Mouse (Mus musculus) retina, postnatal 7 days (tissue): ENCODE measurements around the gene Btbd7.
A peak's percentile ranks its signal among the peaks of the same experiment; 100 is the strongest.

ENCODE experiments used
- DNase-seq: peaks from one replicate; pipeline ENCODE4 v3.0.0-alpha.2; 2012; ENCODE audit warnings: low read depth, low spot score

Btbd7 gene

DNA sequence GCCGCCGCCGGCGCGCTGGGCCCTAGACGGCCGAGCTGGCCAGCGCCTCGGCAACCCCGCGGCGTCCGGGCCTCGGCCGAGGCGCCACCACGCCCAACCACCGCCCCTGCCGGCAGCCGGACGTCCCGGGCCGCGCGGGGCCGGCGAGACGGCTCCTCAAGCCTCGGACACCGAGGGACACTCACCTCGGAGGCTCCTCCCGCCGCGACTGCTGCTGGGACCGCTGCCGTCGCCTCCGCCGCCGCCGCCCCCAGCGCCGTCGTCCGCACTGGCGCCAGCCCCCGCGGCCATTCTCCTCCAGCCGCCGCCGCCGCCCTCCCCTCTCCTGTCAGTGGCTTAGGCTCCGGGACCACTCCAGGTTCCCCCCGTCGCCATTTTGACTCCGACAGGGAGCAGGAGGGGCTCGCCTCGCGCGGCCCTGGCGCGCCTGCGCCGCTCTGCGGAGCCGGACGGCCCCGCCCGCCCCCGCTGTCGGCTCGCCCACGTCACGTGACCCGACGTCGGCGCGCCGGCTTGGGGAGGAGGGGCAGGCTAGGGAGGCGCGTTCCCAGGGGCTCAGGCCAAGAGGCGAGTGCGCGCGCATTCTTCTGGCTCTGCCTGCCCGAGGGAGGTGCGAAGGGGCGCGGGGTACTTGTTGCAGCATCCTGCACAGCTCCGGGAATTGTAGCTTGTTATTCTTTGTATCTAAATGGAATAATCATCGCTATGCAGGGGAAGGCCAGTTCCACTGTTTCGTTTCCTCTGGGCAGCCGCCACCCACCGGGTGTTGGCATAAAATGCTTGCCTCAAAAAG lies at the start of gene Btbd7:
Btbd7 (minus strand) TSS at position 441 of the 793 bp plus-strand sequence.
- DNase-seq, result peak; percentile 97

DNA sequence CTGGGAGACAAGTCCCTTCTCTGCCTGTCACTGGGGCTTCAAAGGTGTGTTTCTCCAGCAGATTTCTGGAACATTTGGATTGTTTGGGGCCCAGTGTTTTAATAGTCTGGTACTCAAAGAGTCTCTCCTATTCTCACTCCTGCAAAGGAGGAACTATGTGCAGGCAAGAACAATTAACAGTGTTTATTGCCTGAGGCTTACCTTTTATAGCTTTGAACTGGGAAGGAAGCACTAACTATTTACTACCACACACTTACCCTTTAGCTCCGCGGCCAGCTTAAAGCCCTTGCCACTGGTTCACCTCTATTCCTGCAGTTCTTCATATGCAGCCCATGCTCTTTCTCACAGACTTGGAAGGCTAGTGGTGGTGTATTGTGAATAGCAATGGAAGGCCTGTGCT lies 37.8 kb upstream of the Btbd7 start:
- no peak for DNase-seq

DNA sequence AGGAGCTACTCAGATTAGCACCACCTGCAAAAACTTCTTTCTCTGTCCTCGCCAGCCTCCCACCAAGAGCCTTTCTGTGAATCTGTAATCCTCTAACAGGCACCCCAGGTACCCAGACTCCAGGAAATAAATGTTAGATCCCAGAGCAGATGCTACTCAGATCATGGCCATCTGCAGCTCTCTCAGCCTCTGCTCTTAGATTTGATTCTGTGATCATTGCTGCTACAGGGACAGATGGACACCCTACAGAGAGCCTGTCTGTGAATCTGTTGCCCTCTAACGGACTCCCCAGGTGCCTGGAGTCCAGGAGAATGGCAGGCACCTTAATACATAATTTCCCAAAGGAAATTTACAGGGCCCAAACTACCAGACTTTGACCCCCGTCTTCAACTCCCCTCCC lies 29.9 kb upstream of the Btbd7 start:
- no peak for DNase-seq

DNA sequence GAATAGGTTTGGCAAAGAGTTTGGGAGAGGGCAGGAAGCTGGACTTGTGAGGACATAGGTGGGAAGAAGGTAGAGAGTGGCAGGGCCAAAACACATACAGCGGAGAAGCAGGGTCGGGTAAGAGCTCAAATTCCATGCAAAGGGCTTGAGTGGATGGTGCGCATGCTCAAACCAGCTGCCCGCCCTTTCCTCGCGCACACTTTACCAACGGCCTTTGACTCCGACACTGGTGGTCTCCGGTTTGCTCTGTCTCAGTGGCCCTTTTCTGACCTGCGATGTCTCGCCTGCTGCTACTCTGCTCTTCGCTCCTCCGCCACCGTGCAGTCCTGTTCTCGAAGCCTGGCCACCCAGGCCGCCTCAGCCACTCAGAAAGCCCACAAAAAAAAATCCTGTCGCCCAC lies 20.8 kb upstream of the Btbd7 start, which contains the start of gene Cox8c:
Cox8c (plus strand) TSS at position 226 of the 400 bp plus-strand sequence.
- no peak for DNase-seq

DNA sequence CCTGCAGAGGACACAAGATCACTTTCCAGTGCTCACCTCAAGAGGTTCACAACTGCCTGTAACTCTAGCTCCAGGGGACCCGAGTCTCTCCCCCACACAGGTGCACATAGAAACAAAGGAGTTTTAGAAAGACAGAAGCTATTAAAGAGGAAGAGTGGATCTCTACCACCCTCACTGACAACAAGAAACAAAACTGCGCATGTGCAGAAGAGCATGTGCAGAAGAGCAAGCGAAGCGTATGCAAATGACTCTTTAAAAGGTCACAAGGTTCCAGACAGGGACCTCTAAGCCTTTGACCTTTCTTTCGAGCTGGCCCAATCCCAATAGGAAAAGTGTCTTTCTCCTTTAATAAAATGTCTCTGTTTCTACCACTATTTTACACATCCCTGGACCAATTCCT lies 10.3 kb upstream of the Btbd7 start:
- DNase-seq, result no peak

DNA sequence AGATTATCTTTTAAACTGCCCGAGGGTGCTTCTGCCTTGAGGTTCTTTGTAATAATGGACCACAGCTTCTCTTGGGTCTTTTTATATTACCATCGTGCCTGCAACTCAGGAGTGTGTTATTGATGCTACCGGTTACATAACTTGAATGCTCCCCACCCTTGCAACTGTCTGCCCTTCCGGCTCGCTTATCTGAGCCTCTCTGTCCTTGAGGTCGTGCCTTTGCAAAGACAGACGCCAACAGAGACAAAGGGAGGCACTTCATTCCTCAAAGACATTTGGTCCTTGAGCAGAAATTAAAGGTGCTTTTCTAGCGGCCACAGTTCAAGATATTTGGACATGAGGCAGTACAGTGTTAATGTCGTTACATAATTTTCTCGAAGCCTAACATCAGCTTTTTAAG lies 9.1 kb upstream of the Btbd7 start:
- DNase-seq, result no peak

DNA sequence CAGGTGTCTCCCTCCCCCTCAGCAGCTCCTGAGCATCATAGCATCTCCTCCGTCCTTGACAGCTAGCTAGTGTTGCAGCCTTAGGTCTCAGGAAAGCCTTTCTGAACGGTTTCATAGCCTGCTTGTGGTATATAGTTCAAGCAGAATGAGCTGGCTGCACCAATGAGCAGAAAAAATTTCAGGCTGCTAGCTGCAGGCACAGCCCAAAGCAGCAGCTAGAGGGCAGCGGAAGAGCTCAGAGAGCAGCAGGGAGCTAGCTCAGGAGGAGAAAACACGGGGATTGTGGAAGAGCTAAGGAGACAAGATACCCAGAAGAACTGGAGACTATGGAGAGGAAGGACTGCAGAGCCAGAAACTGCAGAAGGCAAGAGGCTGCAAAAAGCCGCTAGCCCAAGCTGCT lies 7.5 kb upstream of the Btbd7 start:
- peak; percentile 25 for DNase-seq

DNA sequence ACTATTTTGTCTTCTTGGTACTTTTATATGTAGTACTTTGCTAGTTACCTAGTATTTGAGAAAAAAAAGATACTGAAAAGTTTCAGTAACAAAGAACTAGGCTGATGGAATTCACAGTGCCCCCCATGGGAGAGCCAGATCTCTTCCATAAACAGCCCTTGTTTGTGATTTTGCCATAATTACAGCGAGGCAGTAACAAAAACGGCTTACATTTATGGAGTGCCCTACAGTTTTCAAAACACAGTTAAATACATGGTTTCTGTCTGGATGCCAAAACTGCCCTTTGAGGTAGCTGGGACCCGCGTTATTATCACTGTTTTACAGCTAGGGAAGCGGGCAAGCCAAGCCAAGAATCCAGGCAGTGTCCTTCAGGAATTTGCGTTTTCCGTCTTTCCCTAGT lies 630 bp upstream of the Btbd7 start:
- no peak for DNase-seq

DNA sequence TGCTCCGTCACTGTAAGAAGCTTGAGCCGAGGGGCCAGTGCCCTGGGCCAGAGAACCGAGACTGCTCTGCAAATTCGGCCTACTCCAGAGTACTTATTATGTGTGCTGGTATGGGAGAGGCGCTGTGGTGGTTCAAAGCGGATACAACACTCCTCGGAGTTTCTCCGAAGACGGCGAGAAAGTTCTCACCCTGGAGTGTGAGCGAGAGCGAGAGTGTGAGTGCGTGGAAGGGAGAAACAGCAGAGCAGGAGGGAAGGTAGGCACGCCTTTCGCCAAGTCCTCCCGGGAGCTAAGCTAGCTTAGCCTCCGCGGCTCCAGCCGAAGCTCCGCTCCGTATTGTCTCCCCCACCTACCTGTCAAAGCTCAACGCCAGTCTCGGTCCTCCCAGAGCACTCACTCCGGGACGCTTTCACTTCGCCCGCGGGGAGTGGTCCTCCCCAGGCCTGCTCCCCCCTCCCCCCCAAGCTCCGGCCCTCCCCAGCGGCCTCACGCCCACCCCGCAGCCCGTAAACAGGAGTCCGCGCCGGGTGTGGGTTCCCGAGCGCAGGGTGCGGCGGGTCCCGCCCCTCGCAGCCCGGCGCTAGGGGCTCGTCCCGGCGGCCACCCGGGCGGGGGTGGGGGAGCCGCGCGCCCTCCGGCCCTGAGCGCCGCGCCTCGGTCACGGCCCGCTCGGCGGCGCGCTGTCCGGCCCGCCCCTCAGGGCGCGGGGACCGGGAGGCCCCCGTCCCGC lies 805 bp downstream of the Btbd7 start:
- peak; percentile 39 for DNase-seq

DNA sequence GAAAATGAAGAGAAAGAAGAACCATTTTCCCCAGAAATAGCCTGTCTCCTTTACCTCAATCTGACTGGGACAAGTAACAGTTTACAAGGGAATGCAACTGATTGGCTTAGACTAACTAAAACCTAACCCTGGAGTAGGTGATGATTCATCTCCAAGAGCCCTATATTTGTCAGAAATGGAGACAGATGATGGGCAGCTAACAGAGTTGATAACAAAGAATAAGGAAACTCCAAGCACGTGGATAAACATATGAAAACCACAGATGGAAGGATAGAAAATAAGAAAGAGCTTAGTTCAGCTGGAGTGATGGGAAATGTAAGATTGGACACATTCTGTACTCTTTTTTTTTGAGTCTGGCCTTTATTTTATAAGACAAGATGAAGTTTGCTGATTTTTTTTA lies 7.7 kb downstream of the Btbd7 start:
- no peak for DNase-seq

DNA sequence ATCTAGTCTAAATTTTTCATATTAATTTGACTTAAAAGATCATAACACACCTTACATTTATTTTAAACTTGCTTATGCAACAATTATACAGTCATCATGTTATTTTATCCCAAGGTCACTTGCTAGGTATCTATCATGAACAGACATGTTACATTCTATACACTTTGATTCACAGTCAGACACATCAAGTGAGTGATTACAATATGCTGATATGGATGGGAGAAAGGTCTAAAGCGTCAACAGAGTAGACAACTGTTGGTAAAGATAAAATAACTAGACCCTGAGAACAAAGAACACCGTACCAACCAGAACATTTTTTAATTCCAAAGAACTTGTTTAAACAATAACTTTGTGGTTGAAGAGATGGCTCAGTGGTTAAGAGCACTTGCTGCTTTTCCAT lies 8.5 kb downstream of the Btbd7 start:
- no peak for DNase-seq

DNA sequence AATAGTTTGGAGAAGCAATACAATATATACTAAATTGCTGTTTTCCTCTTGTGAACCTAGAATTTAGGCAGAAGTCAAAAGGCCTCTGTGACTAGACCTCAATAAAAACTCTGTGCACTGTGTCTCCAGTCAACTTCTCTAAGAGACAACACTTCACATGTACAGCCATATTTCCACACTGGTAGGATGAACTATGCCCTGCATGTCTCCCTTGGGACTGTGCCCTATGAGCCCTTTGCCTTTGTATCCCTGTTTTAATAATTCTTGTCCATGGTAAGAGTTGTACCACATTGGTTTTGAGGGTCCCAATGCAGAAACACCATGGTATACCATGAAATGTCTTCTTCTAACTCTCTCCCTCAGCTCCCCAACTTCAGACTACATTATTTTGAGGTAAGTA lies 17.5 kb downstream of the Btbd7 start:
- no peak for DNase-seq

DNA sequence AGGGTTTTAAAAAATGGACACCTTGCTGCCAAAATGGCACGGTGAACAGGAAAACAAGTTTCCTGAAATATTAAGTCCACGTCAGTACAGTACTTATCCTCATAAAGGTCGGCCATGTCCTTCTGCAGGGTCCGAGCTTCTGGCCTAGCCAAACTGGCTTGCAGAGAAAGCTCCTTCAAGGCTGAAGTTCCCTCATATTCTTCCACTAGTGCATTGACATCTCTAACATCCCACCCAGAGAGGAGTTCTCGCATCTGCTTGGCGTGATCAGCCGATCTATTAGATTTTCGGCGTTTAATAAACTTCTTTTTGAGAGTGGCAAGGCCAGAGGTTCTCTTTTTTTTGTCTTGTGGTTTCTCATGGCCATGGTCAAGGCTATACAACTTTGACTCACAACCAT lies 40.0 kb downstream of the Btbd7 start:
- no peak for DNase-seq

DNA sequence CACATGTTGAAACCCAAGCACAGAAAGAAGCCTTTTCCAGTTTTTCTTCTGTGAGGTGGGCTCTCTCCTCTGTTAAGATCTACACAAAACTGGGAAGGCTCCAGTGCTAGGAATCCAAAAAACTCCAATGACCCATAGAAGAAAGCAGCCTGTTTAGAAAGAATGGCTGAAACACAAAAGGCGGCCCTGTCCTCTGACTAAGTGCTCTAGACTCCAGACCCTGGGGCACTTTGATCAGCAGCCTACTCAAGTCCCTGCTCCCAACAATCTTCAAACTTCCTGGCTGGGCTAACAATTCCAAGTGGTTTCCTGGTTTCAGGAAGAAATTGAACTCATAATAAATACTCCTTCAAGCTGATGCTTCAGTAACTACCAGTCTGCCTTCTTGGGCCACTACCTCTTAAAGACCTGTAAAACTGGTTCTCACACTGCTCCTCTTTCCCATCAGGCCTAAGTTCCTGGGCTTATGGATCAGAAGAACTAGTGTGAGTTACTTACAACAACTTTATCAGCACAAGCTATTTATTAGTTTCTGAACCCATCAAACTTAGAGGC lies 45.4 kb downstream of the Btbd7 start:
- no peak for DNase-seq

DNA sequence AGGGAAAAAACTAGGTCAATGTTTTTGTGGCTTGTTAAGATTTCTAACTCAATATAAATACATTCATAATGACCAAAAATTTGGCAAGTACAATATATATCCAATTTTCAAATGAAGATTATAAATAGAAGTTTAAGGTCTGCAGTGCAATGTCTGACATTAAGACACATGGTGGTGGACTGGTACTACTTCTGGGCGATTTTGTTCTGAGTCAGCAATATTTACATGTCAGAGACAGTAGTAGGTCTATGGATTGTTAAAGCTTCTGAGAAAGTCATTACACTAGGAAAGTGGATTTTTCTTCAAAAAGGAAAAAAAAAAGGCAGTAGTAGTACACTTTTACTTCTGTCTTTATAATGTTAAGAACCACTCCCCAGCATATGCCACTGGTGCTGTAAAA lies 46.4 kb downstream of the Btbd7 start:
- no peak for DNase-seq

DNA sequence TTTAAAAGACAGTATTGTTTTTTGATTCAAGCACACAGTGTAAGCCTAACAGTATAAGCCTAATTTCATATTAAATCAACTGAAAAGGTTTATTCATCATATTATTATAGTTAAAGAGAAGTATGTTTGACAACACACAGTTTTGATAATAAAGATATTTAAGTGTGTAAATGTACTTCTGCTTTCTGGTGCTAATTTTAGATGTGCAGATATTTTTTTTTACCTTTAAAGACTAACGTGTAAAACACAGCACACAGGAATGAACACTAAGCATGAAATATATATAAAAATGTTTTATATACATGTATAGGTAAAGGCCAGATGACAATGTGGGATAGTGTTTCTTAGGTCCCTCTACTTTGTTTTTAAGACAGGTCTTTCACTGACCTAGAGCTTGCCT lies 51.2 kb downstream of the Btbd7 start:
- no peak for DNase-seq

DNA sequence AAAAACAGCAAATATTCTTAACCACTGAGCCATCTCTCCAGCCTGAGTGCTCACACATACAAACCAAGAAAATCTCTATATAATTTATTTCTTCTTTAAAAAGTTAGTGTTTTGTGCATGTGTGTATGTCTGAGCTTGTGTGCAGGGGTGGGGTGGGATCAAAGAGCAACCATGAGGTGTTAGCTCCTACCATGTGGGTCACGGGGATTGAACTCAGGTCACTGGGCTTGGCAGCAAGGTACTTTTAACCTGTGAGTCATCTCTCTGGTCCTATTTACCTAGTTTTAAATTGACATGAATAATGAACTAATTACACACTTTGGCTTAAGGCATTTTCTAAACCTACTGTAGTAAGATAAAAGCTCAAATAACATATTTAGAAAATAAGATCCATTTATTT lies 51.9 kb downstream of the Btbd7 start:
- DNase-seq, result no peak

DNA sequence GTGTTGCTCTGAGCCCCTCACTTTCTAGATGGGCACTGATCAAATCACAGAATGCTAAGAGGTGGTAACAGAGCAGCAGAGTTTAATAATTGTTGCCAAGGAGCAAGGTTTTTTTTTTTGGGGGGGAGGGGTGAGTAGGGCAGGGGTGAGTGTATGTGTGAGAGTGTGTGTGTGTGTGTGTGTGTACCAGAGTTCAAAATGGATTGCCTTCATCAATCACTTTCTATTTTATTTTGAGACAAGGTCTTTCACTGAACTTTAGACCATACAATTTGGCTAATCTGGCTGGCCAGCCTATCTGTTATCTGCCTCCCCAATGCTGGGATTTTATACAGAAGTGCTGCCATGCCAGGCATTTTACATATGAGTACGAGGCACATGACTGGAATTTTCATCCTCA lies 63.4 kb downstream of the Btbd7 start:
- DNase-seq, result no peak

DNA sequence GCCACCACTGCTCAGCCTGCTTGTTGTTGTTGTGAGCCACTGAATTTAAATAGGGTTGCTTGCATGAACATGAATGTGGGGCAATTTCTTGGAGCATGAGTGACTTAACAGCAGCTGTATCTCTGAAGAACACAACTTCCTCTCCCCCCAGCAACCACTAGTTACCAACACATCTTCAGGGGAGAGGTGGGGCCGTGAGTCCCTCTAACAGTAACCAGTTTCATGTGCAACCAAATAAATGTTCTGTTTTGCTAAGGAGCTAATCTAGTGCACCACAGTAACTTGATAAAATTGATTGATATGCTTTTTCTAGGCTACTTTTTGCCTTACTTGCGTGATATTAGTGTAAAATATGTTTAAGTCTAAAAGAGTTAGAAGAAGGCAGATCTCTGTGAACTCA lies 78.7 kb downstream of the Btbd7 start:
- no peak for DNase-seq

DNA sequence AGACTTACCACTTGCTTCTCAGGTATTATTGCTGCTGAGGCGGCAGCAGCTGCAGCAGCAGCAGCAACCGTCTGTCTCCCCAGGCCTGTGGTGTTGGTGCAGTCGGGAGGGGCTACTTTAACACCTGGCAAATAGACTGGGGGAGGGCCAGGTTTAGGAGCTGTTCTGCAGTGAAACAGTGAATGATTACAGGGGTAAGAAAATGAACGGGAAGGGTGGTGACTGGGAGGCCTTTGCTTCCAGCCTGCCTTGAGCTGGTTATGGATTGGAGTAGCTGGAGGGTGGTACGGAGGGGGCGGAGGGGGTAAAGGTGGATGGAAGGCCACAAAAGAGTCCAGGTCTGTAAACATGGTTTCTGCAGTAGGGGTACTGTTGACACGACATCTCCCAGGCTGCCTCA lies 90.3 kb downstream of the Btbd7 start:
- no peak for DNase-seq

DNA sequence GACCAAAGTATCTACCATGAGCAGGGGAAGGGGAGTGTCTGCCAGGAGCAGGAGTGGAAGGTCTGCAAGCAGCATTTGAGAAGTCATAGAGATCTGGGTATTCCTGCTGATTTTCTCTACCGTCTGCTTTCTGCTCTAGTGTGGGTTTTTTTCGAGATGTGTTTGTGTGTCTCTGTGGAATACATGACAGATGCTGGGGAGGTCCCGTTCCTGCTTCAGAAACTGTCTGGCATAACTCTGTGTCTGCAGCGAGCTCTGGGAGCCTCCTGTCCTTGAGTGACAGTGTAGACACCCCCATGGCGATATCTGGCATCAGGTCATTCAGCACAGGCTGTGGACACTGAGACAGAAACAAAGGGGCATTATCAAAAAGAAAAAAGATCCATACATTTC lies 92.7 kb downstream of the Btbd7 start:
- no peak for DNase-seq

DNA sequence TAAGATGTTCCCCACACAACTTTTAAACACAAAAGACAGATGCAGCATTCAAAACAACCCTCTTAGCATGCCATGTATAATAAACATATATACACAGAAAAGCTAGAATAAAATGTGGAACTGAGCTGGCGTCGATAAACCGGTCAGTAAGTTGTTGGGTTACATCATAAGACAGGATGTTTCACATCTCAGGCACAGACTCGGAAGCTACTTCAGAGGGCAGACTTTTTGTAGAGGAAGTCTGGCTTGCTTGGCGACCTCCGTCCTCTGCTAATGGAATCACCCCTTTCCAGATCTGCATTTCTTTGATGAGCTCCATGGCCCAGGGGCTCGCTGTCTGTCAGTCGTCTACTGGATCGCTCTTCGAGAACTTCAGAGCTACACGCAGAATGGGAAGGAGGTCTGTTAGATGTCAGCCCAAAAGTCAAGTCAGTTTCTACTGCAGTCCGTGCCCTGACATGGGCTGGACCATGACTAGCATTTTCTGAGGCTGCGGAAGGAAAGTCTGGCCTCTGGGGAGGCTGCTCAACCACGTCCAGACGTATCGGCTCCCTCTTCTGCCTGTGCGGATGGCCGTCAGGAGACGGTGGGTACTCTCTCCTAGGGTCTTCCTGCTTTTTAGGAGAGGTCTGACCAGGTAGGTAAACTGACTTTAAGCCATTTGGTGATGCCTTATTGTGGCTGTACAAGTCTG lies 93.2 kb downstream of the Btbd7 start:
- DNase-seq, result no peak
